Mouse (Mus musculus) forebrain, postnatal 0 days (tissue): ENCODE measurements around the gene Hyou1. TPM values are rescaled to one million over a fixed set of nuclear protein-coding genes. Genes with fewer than 3 reads are reported as not detected.
"Not testable (repeated sequence)": the region's sequence is repeated elsewhere in the genome, so short reads cannot be mapped to it uniquely, and the experiment has no call there.

Experiments used
- ATAC-seq: fragments of 200-750 bp; cut with Nextera tagmentation; 2 replicates; pipeline ENCODE4 v1.8.0; 2017; ENCODE audit warnings: mild to moderate bottlenecking, moderate library complexity
- DNase-seq: peaks from one replicate; pipeline ENCODE4 v3.0.0-alpha.2; 2015
- H3K27ac ChIP-seq: fragments of 300-500 bp; sonication (generic); 2 replicates; pipeline ENCODE4 v1.5.1; 2014; ENCODE audit warnings: low read depth, mild to moderate bottlenecking, antibody characterized with exemption, low read length, moderate library complexity, mixed read lengths
- H3K27me3 ChIP-seq: fragments of 300-500 bp; sonication (generic); 2 replicates; pipeline ENCODE4 v1.6.1; 2014; ENCODE audit warnings: mild to moderate bottlenecking, low read length, mixed read lengths; ENCODE audit not compliant: insufficient read depth
- H3K36me3 ChIP-seq: fragments of 300-500 bp; sonication (generic); 2 replicates; pipeline ENCODE4 v1.6.1; 2014; ENCODE audit warnings: mild to moderate bottlenecking, moderate library complexity; ENCODE audit not compliant: insufficient read depth
- H3K4me1 ChIP-seq: fragments of 300-500 bp; sonication (generic); 2 replicates; pipeline ENCODE4 v1.6.1; 2014; ENCODE audit warnings: antibody characterized with exemption; ENCODE audit not compliant: insufficient read depth
- H3K4me2 ChIP-seq: fragments of 300-500 bp; sonication (generic); 2 replicates; pipeline ENCODE4 v1.6.1; 2014; ENCODE audit warnings: low read depth, mild to moderate bottlenecking, moderate library complexity
- H3K4me3 ChIP-seq: fragments of 300-500 bp; sonication (generic); 2 replicates; pipeline ENCODE4 v1.5.1; 2014; ENCODE audit warnings: low read depth, low read length, mixed read lengths
- H3K9ac ChIP-seq: fragments of 300-500 bp; sonication (generic); 2 replicates; pipeline ENCODE4 v1.6.1; 2014; ENCODE audit warnings: mild to moderate bottlenecking
- H3K9me3 ChIP-seq: fragments of 300-500 bp; sonication (generic); 2 replicates; pipeline ENCODE4 v1.6.1; 2016; ENCODE audit warnings: low read length
- CTCF ChIP-seq: sonication (generic); IDR thresholded peaks from 2 replicates; pipeline ENCODE4 v1.5.1; 2016; ENCODE audit warnings: antibody characterized with exemption, control low read depth, low read depth
- WGBS: fragments of 180-500 bp; shearing (Covaris S2); extraction: QIAGEN DNeasy Blood & Tissue Kit; methylation state at CpG from one replicate; pipeline ENCODE4 v1.1.7; 2014; 5-methylcytosine and 5-hydroxymethylcytosine counted together
- polyA plus RNA-seq: library from polyadenylated mRNA; unstranded; fragments of >200 nt; fragmentation: Nextera tagmentation; extraction: Ambion mirVana; gene quantifications from 2 replicates; pipeline ENCODE4 v1.2.1, GENCODE M21; 2015
- total RNA-seq: library from RNA; depleted of rRNA; stranded (reverse); fragments of >200 nt; gene quantifications from 2 replicates; pipeline ENCODE4 v1.2.3, GENCODE M21; 2014

Gene Hyou1
- total and polyA plus RNA-seq, 2 experiments from 2014 or later, result 17.4 to 59.0 TPM

DNA sequence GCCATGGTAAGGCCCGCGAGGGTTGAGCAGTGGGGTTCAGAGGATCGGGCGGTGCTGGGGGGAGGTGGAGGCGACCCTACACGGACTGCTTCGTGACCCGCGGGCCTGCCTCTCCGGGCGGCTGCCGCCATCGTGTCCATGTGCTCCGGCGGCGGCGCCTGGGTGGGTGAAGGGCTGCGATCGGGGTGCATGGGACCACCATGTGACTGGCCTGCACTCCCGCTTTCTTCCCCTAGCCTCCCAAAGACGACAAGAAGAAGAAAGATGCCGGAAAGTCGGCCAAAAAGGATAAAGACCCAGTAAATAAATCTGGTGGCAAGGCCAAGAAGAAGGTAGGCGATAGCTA is 28.4 kb downstream of the Hyou1 start:
- WGBS, result 2% methylated on average over 24 of the region's 24 CpGs
- DNase-seq, result no peak
- Histone ChIP-seq H3K27me3 (no peaks in the 10 kb centered on the region), H3K4me1 (peaks cover 7% of the 10 kb centered on the region; the same call in 1 of the 2 replicates), H3K4me3 (peak overlapping the region; percentile 77), H3K27ac (peak overlapping the region; percentile 97), H3K9ac (peak overlapping the region; percentile 82), H3K36me3 (peaks cover 54% of the 10 kb centered on the region), H3K9me3 (no peaks in the 10 kb centered on the region), H3K4me2 (peak overlapping the region; percentile 76)
- ATAC-seq, result peak; percentile 42
- TF ChIP-seq CTCF, result no peak

- not testable (repeated sequence) for ATAC-seq, H3K4me1 ChIP-seq, H3K9ac ChIP-seq, H3K27me3 ChIP-seq, H3K27ac ChIP-seq, H3K9me3 ChIP-seq, DNase-seq
- Histone ChIP-seq H3K36me3 (peaks cover 53% of the 10 kb centered on the region), H3K4me2 (peak overlapping the region; percentile 76), H3K4me3 (peak overlapping the region; percentile 77)
- 86% methylated on average over 9 of the region's 9 CpGs for WGBS
Observed at GRCm38 (mm10) chr9:44408693-44409092, 29.4 kb downstream of the Hyou1 start.

- Histone ChIP-seq H3K9ac (no peak overlapping the region), H3K4me3 (no peak overlapping the region), H3K27me3 (no peaks in the 10 kb centered on the region), H3K36me3 (peaks cover 38% of the 10 kb centered on the region), H3K4me1 (peaks cover 7% of the 10 kb centered on the region; the same call in 1 of the 2 replicates), H3K27ac (no peak overlapping the region), H3K4me2 (no peak overlapping the region), H3K9me3 (no peaks in the 10 kb centered on the region)
- DNase-seq, result no peak
- WGBS, result 75% methylated on average over 2 of the region's 2 CpGs
- ATAC-seq, result no peak
- TF ChIP-seq CTCF, result no peak
Observed at GRCm38 (mm10) chr9:44410647-44411336, 31.5 kb downstream of the Hyou1 start.

DNA sequence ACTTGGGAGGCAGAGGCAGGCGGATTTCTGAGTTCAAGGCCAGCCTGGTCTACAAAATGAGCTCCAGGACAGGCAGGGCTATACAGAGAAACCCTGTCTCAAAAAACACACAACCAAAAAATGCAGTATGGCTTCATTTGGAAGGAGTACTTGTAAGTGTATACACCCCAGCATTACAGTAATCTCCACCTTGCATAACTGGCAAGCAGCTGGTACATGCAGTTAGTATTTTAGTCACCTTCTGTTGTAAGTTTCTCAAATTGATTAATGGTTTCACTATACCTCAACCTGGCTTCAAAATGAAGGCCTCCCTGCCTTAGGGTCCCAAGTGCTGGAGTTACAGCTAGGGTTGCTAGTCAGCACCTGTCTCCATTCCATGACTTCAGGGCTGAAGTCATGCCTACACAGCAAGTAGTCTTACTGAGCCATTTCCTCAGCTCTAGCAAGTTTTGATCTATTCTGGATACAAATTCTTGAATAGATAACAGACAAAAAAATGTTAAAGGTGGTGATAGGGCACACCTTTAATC is 32.4 kb downstream of the Hyou1 start:
- Histone ChIP-seq H3K36me3 (peaks cover 38% of the 10 kb centered on the region), H3K9ac (no peak overlapping the region), H3K4me2 (no peak overlapping the region), H3K9me3 (no peaks in the 10 kb centered on the region), H3K27ac (no peak overlapping the region), H3K27me3 (no peaks in the 10 kb centered on the region), H3K4me1 (0 out of 2 replicates have a peak, but pooled peaks cover 3% of the 10 kb centered on the region), H3K4me3 (no peak overlapping the region)
- ATAC-seq, result no peak
- 94% methylated on average over 1 of the region's 1 CpGs for WGBS
- no peak for DNase-seq
- no peak for TF ChIP-seq CTCF

- no peak for DNase-seq
- no peak overlapping the region for H3K4me3 ChIP-seq
- no peak for ATAC-seq
- no peak overlapping the region for H3K27ac ChIP-seq
- H3K9ac ChIP-seq, result no peak overlapping the region
- peaks cover 8% of the 10 kb centered on the region; the same call in 1 of the 2 replicates for H3K4me1 ChIP-seq
- H3K27me3 ChIP-seq, result no peaks in the 10 kb centered on the region
- WGBS, result 86% methylated on average over 4 of the region's 4 CpGs
- H3K36me3 ChIP-seq, result peaks cover 38% of the 10 kb centered on the region
- no peak for TF ChIP-seq CTCF
- no peaks in the 10 kb centered on the region for H3K9me3 ChIP-seq
- no peak overlapping the region for H3K4me2 ChIP-seq
Observed at GRCm38 (mm10) chr9:44412306-44412705, 33.0 kb downstream of the Hyou1 start.

GRCm38 (mm10) chr9:44412781-44413180 is 33.5 kb downstream of the Hyou1 start:
- no peak for ATAC-seq
- H3K27me3 ChIP-seq, result no peaks in the 10 kb centered on the region
- H3K36me3 ChIP-seq, result peaks cover 38% of the 10 kb centered on the region

GRCm38 (mm10) chr9:44417156-44417891 is 38.0 kb downstream of the Hyou1 start:
- peak overlapping the region; percentile 76 for H3K9ac ChIP-seq
- no peak for TF ChIP-seq CTCF
- peak overlapping the region; percentile 72 for H3K4me3 ChIP-seq
- peaks cover 6% of the 10 kb centered on the region; the same call in 1 of the 2 replicates for H3K4me1 ChIP-seq
- H3K27me3 ChIP-seq, result no peaks in the 10 kb centered on the region
- WGBS, result 8% methylated on average over 26 of the region's 26 CpGs
- H3K36me3 ChIP-seq, result peaks cover 10% of the 10 kb centered on the region
- DNase-seq (no peak), ATAC-seq (peak; percentile 26; the same call in 1 of the 2 replicates)
- H3K27ac ChIP-seq, result peak overlapping the region; percentile 77; the same call in 1 of the 2 replicates
- H3K9me3 ChIP-seq, result no peaks in the 10 kb centered on the region
- peak overlapping the region; percentile 98 for H3K4me2 ChIP-seq

More at GRCm38 (mm10) chr9:44412781-44413180, 33.5 kb downstream of the Hyou1 start:
- no peak for DNase-seq
- Histone ChIP-seq H3K4me2 (no peak overlapping the region), H3K4me3 (no peak overlapping the region), H3K27ac (no peak overlapping the region), H3K4me1 (peaks cover 10% of the 10 kb centered on the region; the same call in 1 of the 2 replicates), H3K9ac (no peak overlapping the region), H3K9me3 (no peaks in the 10 kb centered on the region)
- TF ChIP-seq CTCF, result no peak
- 85% methylated on average over 2 of the region's 2 CpGs for WGBS
